Mouse (Mus musculus): ENCODE data around the gene Emid1. TPM values are rescaled to one million over a fixed set of nuclear protein-coding genes. Genes with fewer than 3 reads are reported as not detected.

Gene Emid1
- total and polyA plus RNA-seq, 3 experiments = 0.10 to 0.15 TPM; not detected in 1

GRCm38 (mm10) chr11:5103986-5104509 lies 48.0 kb downstream of the Emid1 start:
- no peak for TF ChIP-seq KAT2A (conservative IDR thresholded peaks at IDR 0.05; ENCODE audit: low read depth, low read length)
- no peak for TF ChIP-seq SMC3 (IDR thresholded peaks at IDR 0.05; ENCODE audit: low read depth, low read length)
- no peak for TF ChIP-seq JUND (IDR thresholded peaks at IDR 0.05; ENCODE audit: low read depth, low read length)
- no peak for TF ChIP-seq USF1 (IDR thresholded peaks at IDR 0.05; ENCODE audit: low read depth, low read length)
- no peak for TF ChIP-seq MAFK (IDR thresholded peaks at IDR 0.05; ENCODE audit: borderline replicate concordance, low read depth, low read length)
- no peak for TF ChIP-seq POLR2AphosphoS2 (IDR thresholded peaks at IDR 0.05; ENCODE audit: low read length)
- no peak for TF ChIP-seq POLR2A (IDR thresholded peaks at IDR 0.05; ENCODE audit: control insufficient read depth in 1 of 2, insufficient read depth in 1 of 2, low read depth in 1 of 2, low read length in 2 of 2, poor library complexity in 1 of 2)
- TF ChIP-seq NELFE (IDR thresholded peaks at IDR 0.05; ENCODE audit: low read depth, low read length) = no peak
- no peak for TF ChIP-seq E2F4 (IDR thresholded peaks at IDR 0.05; ENCODE audit: borderline replicate concordance, low read depth, low read length)
- TF ChIP-seq ZKSCAN1 (IDR thresholded peaks at IDR 0.05; ENCODE audit: low read depth, low read length) = no peak
- TF ChIP-seq ELF1 (IDR thresholded peaks at IDR 0.05; ENCODE audit: low read depth, low read length) = no peak
- TF ChIP-seq MAX (IDR thresholded peaks at IDR 0.05; ENCODE audit: low read length) = no peak
- TF ChIP-seq TBP (IDR thresholded peaks at IDR 0.05; ENCODE audit: low read depth, low read length) = no peak
- no peak for TF ChIP-seq RCOR1 (IDR thresholded peaks at IDR 0.05; ENCODE audit: low read depth, low read length)
- TF ChIP-seq USF2 (IDR thresholded peaks at IDR 0.05; ENCODE audit: borderline replicate concordance in 1 of 2, insufficient read depth in 1 of 2, low read depth in 1 of 2, low read length in 2 of 2) = no peak
- no peak for TF ChIP-seq MEF2A (IDR thresholded peaks at IDR 0.05; ENCODE audit: extremely low read depth, insufficient replicate concordance, low read depth, low read length, poor library complexity, severe bottlenecking)
- no peak for TF ChIP-seq RAD21 (IDR thresholded peaks at IDR 0.05; ENCODE audit: low read depth, low read length)
- Histone ChIP-seq H3K27me3 (ENCODE audit: control insufficient read depth in 1 of 2, insufficient read depth in 2 of 2, low read length in 2 of 2) (no peaks in the 10 kb centered on the region), H3K4me1 (ENCODE audit: control insufficient read depth in 1 of 2, insufficient read depth in 2 of 2, low read length in 2 of 2) (peaks cover 15 to 32% of the 10 kb centered on the region in 2 experiments), H3K79me2 (ENCODE audit: control insufficient read depth, insufficient read depth, low read length, poor library complexity) (peaks cover 24% of the 10 kb centered on the region), H3K27ac (ENCODE audit: control insufficient read depth, low read depth, low read length) (no peak overlapping the region), H3K4me3 (ENCODE audit: control insufficient read depth in 1 of 2, insufficient read depth in 1 of 2, low read depth in 2 of 2, low read length in 2 of 2) (no peak overlapping the region), H3K36me3 (ENCODE audit: control insufficient read depth in 1 of 2, insufficient read depth in 2 of 2, low read length in 2 of 2) (peaks cover 0 to 26% of the 10 kb centered on the region in 2 experiments; a peak in 2 of 4 replicates), H3K9me3 (replicated peaks; ENCODE audit: insufficient read depth, low read length) (no peaks in the 10 kb centered on the region), H3K9ac (ENCODE audit: control insufficient read depth, low read depth, low read length, poor library complexity, severe bottlenecking) (no peak overlapping the region)
- no peak for DNase-seq (ENCODE audit: low read depth, low spot score)

- peak; percentile 91 for DNase-seq (ENCODE audit: low read depth, low spot score)
- H3K4me1 ChIP-seq (ENCODE audit: control insufficient read depth in 1 of 2, insufficient read depth in 2 of 2, low read length in 2 of 2) = peaks cover 15 to 32% of the 10 kb centered on the region in 2 experiments
- no peaks in the 10 kb centered on the region for H3K9me3 ChIP-seq (replicated peaks; ENCODE audit: insufficient read depth, low read length)
- peak overlapping the region; percentile 23; the same call in 1 of the 2 replicates for H3K9ac ChIP-seq (ENCODE audit: control insufficient read depth, low read depth, low read length, poor library complexity, severe bottlenecking)
- H3K79me2 ChIP-seq (ENCODE audit: control insufficient read depth, insufficient read depth, low read length, poor library complexity) = peaks cover 41% of the 10 kb centered on the region
- H3K4me3 ChIP-seq (ENCODE audit: control insufficient read depth in 1 of 2, insufficient read depth in 1 of 2, low read depth in 2 of 2, low read length in 2 of 2) = 0 out of 4 replicates have a peak overlapping the region, but pooled peaks of 1 of the 2 experiments have one; percentile 8
- H3K36me3 ChIP-seq (ENCODE audit: control insufficient read depth in 1 of 2, insufficient read depth in 2 of 2, low read length in 2 of 2) = peaks cover 0 to 26% of the 10 kb centered on the region in 2 experiments; a peak in 2 of 4 replicates
- no peaks in the 10 kb centered on the region for H3K27me3 ChIP-seq (ENCODE audit: control insufficient read depth in 1 of 2, insufficient read depth in 2 of 2, low read length in 2 of 2)
- H3K27ac ChIP-seq (ENCODE audit: control insufficient read depth, low read depth, low read length) = peak overlapping the region; percentile 75
- TF ChIP-seq ZKSCAN1 (IDR thresholded peaks at IDR 0.05; ENCODE audit: low read depth, low read length) (no peak), USF1 (IDR thresholded peaks at IDR 0.05; ENCODE audit: low read depth, low read length) (no peak), EP300 (IDR thresholded peaks at IDR 0.05; ENCODE audit: low read depth in 1 of 2, low read length in 2 of 2) (peak; percentile 98), NRF1 (IDR thresholded peaks at IDR 0.05; ENCODE audit: insufficient read depth, low read depth, low read length, poor library complexity, severe bottlenecking) (no peak), ETS1 (IDR thresholded peaks at IDR 0.05; ENCODE audit: low read depth, low read length) (peak; percentile 95), CTCF (IDR thresholded peaks at IDR 0.05 in 2 of 3, conservative IDR thresholded peaks at IDR 0.05 in 1 of 3; ENCODE audit: control insufficient read depth in 1 of 3, insufficient read depth in 1 of 3, low read depth in 2 of 3, low read length in 3 of 3, poor library complexity in 1 of 3, severe bottlenecking in 1 of 3) (no peak), RCOR1 (IDR thresholded peaks at IDR 0.05; ENCODE audit: low read depth, low read length) (peak; percentile 93), MAZ (IDR thresholded peaks at IDR 0.05; ENCODE audit: low read depth, low read length) (peak; percentile 9; the same call in 1 of the 2 replicates), TCF12 (IDR thresholded peaks at IDR 0.05; ENCODE audit: low read depth, low read length) (peak; percentile 98), HCFC1 (IDR thresholded peaks at IDR 0.05; ENCODE audit: low read depth, low read length) (no peak), E2F4 (IDR thresholded peaks at IDR 0.05; ENCODE audit: borderline replicate concordance, low read depth, low read length) (0 out of 2 replicates have a peak, but pooled peaks have one; percentile 47), RAD21 (IDR thresholded peaks at IDR 0.05; ENCODE audit: low read depth, low read length) (no peak), CHD2 (IDR thresholded peaks at IDR 0.05; ENCODE audit: low read length) (no peak), TAL1 (IDR thresholded peaks at IDR 0.05; ENCODE audit: low read length) (peak; percentile 99), POLR2AphosphoS5 (IDR thresholded peaks at IDR 0.05; ENCODE audit: borderline replicate concordance, low read depth, low read length) (no peak), KAT2A (conservative IDR thresholded peaks at IDR 0.05; ENCODE audit: low read depth, low read length) (no peak), SMC3 (IDR thresholded peaks at IDR 0.05; ENCODE audit: low read depth, low read length) (no peak), ELF1 (IDR thresholded peaks at IDR 0.05; ENCODE audit: low read depth, low read length) (no peak), ZMIZ1 (IDR thresholded peaks at IDR 0.05; ENCODE audit: low read depth, low read length) (no peak), MXI1 (IDR thresholded peaks at IDR 0.05; ENCODE audit: low read depth, low read length) (no peak), MEF2A (IDR thresholded peaks at IDR 0.05; ENCODE audit: extremely low read depth, insufficient replicate concordance, low read depth, low read length, poor library complexity, severe bottlenecking) (no peak)
Observed at GRCm38 (mm10) chr11:5102384-5102783, 49.7 kb downstream of the Emid1 start.
